Mouse (Mus musculus) stomach, embryonic 16.5 days (tissue): ENCODE results near the gene Vmn1r117. TPM values are rescaled to one million over a fixed set of nuclear protein-coding genes. Genes with fewer than 3 reads are reported as not detected.
"Not testable (repeated sequence)": the region's sequence is repeated elsewhere in the genome, so short reads cannot be mapped to it uniquely, and the experiment has no call there.

Experiments used
- ATAC-seq: fragments of 200-750 bp; cut with Nextera tagmentation; 2 replicates; pipeline ENCODE4 v1.8.0; 2017; ENCODE audit warnings: moderate number of reproducible peaks, moderate TSS enrichment; ENCODE audit not compliant: insufficient read depth, low FRiP score
- H3K27ac ChIP-seq: fragments of 300-500 bp; sonication (generic); 2 replicates; pipeline ENCODE4 v1.5.1; 2014; ENCODE audit warnings: low read length
- H3K27me3 ChIP-seq: fragments of 300-500 bp; sonication (generic); 2 replicates; pipeline ENCODE4 v1.6.1; 2014; ENCODE audit warnings: low read length, control low read depth, mixed read lengths; ENCODE audit not compliant: control insufficient read depth, insufficient read depth
- H3K36me3 ChIP-seq: fragments of 300-500 bp; sonication (generic); 2 replicates; pipeline ENCODE4 v1.6.1; 2014; ENCODE audit warnings: low read length; ENCODE audit not compliant: control insufficient read depth, insufficient read depth
- H3K4me1 ChIP-seq: fragments of 300-500 bp; sonication (generic); 2 replicates; pipeline ENCODE4 v1.6.1; 2014; ENCODE audit warnings: low read length, control low read depth, mixed read lengths; ENCODE audit not compliant: control insufficient read depth, insufficient read depth
- H3K4me2 ChIP-seq: fragments of 300-500 bp; sonication (generic); 2 replicates; pipeline ENCODE4 v1.6.1; 2014; ENCODE audit warnings: low read depth, low read length, mixed read lengths
- H3K4me3 ChIP-seq: fragments of 300-500 bp; sonication (generic); replicated peaks from 2 replicates; pipeline ENCODE4 v1.5.1; 2014; ENCODE audit warnings: mild to moderate bottlenecking, low read length
- H3K9ac ChIP-seq: fragments of 300-500 bp; sonication (generic); 2 replicates; pipeline ENCODE4 v1.6.1; 2014; ENCODE audit warnings: low read length
- H3K9me3 ChIP-seq: fragments of 300-500 bp; sonication (generic); replicated peaks from 2 replicates; pipeline ENCODE4 v1.6.1; 2016; ENCODE audit warnings: low read length, control low read depth; ENCODE audit not compliant: control insufficient read depth
- WGBS: fragments of 180-500 bp; shearing (Covaris S2); extraction: QIAGEN DNeasy Blood & Tissue Kit; methylation state at CpG from one replicate; pipeline ENCODE4 v1.1.7; 2014; 5-methylcytosine and 5-hydroxymethylcytosine counted together
- polyA plus RNA-seq: library from polyadenylated mRNA; unstranded; fragments of >200 nt; fragmentation: Nextera tagmentation; extraction: Ambion mirVana; gene quantifications from 2 replicates; pipeline ENCODE4 v1.2.1, GENCODE M21; 2015

Vmn1r117 gene
- not detected in 2 replicates for polyA plus RNA-seq

DNA sequence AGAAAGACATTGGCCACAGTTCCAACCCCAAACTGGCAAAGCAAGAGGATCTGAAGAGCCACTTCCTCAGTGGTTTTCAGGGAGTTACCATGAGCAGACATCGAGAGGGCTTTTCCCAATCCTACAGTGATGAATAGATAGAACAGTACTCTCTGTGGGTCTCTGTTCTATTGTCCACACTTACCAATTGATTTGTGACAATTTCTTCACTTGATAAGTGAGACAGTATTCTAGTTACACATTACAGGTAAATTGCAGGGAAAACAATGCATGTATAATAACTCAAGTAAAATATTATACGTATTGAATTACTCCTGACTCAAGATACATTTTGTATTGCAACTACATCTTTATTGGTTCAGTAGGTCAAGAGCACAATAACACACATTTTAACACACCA, at the start of gene Vmn1r117:
Gene Vmn1r117 (minus strand): TSS at position 101 of the 400 bp plus-strand sequence.
- H3K4me1 ChIP-seq, H3K27me3 ChIP-seq, H3K4me3 ChIP-seq, H3K4me2 ChIP-seq, H3K36me3 ChIP-seq, H3K9me3 ChIP-seq, ATAC-seq, H3K27ac ChIP-seq, H3K9ac ChIP-seq: not testable (repeated sequence)
- no CpG with 5 or more reads among the region's 2 CpGs for WGBS

- not testable (repeated sequence) for ATAC-seq, H3K27ac ChIP-seq, H3K4me3 ChIP-seq, H3K4me2 ChIP-seq, H3K9ac ChIP-seq, H3K9me3 ChIP-seq, H3K36me3 ChIP-seq, H3K4me1 ChIP-seq, H3K27me3 ChIP-seq
- no CpG with 5 or more reads among the region's 2 CpGs for WGBS
Measured at GRCm38 (mm10) chr7:20912247-20912646, 28.3 kb upstream of the Vmn1r117 start, which contains the start of gene Vmn1r118. Gene Vmn1r118 (minus strand): TSS chr7:20912347.

DNA sequence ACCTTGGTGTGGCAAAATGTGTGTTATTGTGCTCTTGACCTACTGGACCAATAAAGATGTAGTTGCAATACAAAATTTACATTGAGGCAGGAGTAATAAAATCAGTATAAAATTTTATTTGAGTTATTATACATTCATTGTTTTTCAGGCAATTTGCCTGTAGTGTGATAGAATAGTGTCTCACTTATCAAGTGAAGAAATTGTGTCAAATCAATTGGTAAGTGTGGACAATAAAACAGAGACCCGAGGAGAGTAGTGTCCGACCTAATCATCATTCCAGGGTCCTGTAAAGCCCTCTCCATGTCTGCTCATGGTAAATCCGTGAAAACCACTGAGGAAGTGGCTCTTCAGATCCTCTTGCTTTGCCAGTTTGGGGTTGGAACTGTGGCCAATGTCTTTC, 12.0 kb downstream of the Vmn1r117 start, which contains the start of gene Vmn1r116:
Gene Vmn1r116 (plus strand): TSS at position 301 of the 400 bp plus-strand sequence.
- H3K9me3 ChIP-seq, H3K4me3 ChIP-seq, H3K9ac ChIP-seq, H3K27me3 ChIP-seq, ATAC-seq, H3K4me2 ChIP-seq, H3K4me1 ChIP-seq, H3K27ac ChIP-seq, H3K36me3 ChIP-seq: not testable (repeated sequence)
- 47% methylated on average over 3 of the region's 3 CpGs for WGBS

DNA sequence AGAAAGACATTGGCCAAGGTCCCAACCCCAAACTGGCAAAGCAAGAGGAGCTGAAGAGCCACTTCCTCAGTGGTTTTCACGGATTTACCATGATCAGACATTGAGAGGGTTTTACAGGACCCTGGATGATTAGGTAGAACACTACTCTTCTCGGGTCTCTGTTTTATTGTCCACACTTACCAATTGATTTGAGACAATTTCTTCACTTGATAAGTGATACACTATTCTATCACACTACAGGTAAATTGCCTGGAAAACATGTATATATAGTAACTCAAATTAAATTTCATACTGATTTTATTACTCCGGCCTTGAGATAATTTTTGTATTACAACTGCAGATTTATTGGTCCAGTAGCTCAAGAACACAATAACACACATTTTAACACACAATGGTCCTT, 39.0 kb downstream of the Vmn1r117 start, which contains the start of gene Vmn1r115:
Gene Vmn1r115 (minus strand): TSS at position 101 of the 400 bp plus-strand sequence.
- not testable (repeated sequence) for ATAC-seq, H3K36me3 ChIP-seq, H3K9me3 ChIP-seq, H3K9ac ChIP-seq, H3K4me3 ChIP-seq, H3K4me1 ChIP-seq, H3K27ac ChIP-seq, H3K4me2 ChIP-seq, H3K27me3 ChIP-seq
- 91% methylated on average over 1 of the region's 3 CpGs for WGBS

Other genes with a start within 250 kb of the Vmn1r117 start
- not detected in 2 replicates for gene Vmn1r107, start 215.2 kb downstream of the Vmn1r117 start, polyA plus RNA-seq
- gene Vmn1r111, start 180.9 kb downstream of the Vmn1r117 start, polyA plus RNA-seq: not detected in 2 replicates
- gene Gm10668, start 153.5 kb downstream of the Vmn1r117 start, polyA plus RNA-seq: not detected in 2 replicates
- not detected in 2 replicates for gene Vmn1r112, start 112.9 kb downstream of the Vmn1r117 start, polyA plus RNA-seq
- gene Vmn1r113, start 96.8 kb downstream of the Vmn1r117 start, polyA plus RNA-seq: not detected in 2 replicates
- not detected in 2 replicates for gene Vmn1r114, start 71.9 kb downstream of the Vmn1r117 start, polyA plus RNA-seq
- not detected in 2 replicates for gene Vmn1r115, start 39.1 kb downstream of the Vmn1r117 start, polyA plus RNA-seq
- gene Vmn1r116, start 11.9 kb downstream of the Vmn1r117 start, polyA plus RNA-seq: not detected in 2 replicates
- gene Vmn1r118, start 28.2 kb upstream of the Vmn1r117 start, polyA plus RNA-seq: not detected in 2 replicates
- gene Vmn1r119, start 128.3 kb upstream of the Vmn1r117 start, polyA plus RNA-seq: not detected in 2 replicates
- gene Vmn1r120, start 169.7 kb upstream of the Vmn1r117 start, polyA plus RNA-seq: not detected in 2 replicates
- gene Vmn1r121, start 214.4 kb upstream of the Vmn1r117 start, polyA plus RNA-seq: not detected in 2 replicates